Mouse (Mus musculus): ENCODE data around the gene Sh2d1b1. TPM values are rescaled to one million over a fixed set of nuclear protein-coding genes. Genes with fewer than 3 reads are reported as not detected.
A peak's percentile ranks its signal among the peaks of the same experiment; 100 is the strongest.

Gene Sh2d1b1
- polyA plus RNA-seq, 1 experiment from 2014 or later = not detected

DNA sequence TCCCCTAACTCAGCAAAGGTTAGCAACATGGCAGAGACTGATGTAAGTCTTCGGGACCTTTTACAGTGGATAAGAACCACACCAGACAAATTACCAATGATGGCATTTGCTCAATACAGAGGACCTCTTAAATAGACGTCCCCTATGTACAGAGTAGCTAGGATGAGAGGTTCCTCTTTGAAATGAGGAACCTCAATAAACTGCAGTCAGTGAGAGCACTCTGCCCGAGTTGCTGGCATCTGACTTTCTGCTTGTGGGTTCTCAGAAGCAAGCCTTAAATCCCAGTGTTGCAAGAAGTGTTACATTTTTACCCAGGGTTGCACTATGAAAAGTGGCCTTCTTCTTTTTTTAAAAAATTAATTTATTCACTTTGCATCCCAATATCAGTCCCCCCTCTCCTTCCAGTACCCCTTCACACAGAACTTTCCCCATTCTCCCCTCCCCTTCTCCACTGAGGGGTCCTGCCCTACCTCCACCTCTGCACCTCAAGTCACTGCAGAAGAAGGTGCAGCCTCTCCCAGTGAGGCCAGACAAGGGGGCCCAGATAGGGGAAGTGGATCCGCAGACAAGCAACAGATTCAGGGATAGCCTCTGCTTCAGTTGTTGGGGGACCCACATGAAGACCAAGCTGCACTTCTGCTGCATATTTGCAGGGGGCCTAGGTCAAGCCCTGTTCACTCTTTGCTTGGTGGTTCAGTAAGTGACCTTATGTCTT is 5.5 kb downstream of the Sh2d1b1 start:
- ATAC-seq (ENCODE audit: low FRiP score, low TSS enrichment) = no peak
- no peak overlapping the region for H3K4me2 ChIP-seq (ENCODE audit: low read length)
- no peak overlapping the region for H3K27ac ChIP-seq (replicated peaks; ENCODE audit: low read depth, low read length)
- DNase-seq = no peak
- no peaks in the 10 kb centered on the region for H3K36me3 ChIP-seq (ENCODE audit: control insufficient read depth, insufficient read depth, low read length)
- H3K9me3 ChIP-seq (ENCODE audit: control insufficient read depth, low read length) = no peaks in the 10 kb centered on the region
- no peaks in the 10 kb centered on the region for H3K27me3 ChIP-seq (ENCODE audit: control insufficient read depth, insufficient read depth, low read length)
- H3K9ac ChIP-seq (replicated peaks; ENCODE audit: low read length) = no peak overlapping the region
- no peaks in the 10 kb centered on the region for H3K4me1 ChIP-seq (ENCODE audit: control insufficient read depth, insufficient read depth, low read length)
- 84% methylated on average over 4 of the region's 4 CpGs for WGBS
- H3K4me3 ChIP-seq (replicated peaks; ENCODE audit: low read depth, low read length) = no peak overlapping the region

DNA sequence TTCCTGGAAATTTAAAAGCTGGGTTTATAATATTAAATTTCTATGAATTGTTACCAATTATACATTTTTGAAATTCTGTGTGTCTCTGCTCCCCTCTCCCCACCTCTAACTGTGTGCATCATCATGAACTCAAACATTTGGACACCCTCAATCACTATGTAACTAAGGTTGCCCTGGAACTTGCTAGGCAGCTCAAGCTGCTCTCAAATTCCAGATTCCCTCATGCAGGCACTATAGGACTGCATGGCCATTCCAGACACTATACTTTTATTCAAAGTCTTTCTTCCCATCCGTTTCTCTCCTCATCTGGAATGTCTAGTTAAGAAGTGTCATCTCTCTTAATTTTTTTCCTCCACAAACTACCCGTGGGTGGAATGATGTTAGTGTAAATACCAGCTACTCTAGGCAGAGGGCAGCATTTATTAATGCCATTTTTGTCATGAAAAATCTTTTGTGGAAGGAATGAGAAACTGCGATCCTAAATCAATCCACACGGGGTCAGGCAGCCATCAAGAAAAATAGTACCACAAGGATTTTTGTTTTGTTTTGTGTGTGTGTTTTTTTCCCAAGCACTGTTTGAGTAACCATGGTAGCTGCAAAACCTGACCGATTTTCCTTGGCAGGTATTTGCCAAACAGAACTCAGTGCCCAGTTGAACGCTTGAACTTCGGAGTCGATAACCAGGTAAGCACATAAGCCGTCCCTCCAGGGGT is 15.3 kb downstream of the Sh2d1b1 start:
- Histone ChIP-seq H3K27me3 (ENCODE audit: control insufficient read depth, insufficient read depth, low read length) (no peaks in the 10 kb centered on the region), H3K4me3 (replicated peaks; ENCODE audit: low read depth, low read length) (no peak overlapping the region), H3K4me2 (ENCODE audit: low read length) (peak overlapping the region; percentile 38), H3K9me3 (ENCODE audit: control insufficient read depth, low read length) (0 out of 2 replicates have a peak, but pooled peaks cover 3% of the 10 kb centered on the region), H3K27ac (replicated peaks; ENCODE audit: low read depth, low read length) (no peak overlapping the region), H3K9ac (replicated peaks; ENCODE audit: low read length) (no peak overlapping the region), H3K36me3 (ENCODE audit: control insufficient read depth, insufficient read depth, low read length) (no peaks in the 10 kb centered on the region), H3K4me1 (ENCODE audit: control insufficient read depth, insufficient read depth, low read length) (no peaks in the 10 kb centered on the region)
- ATAC-seq (ENCODE audit: low FRiP score, low TSS enrichment) (peak; percentile 50; the same call in 1 of the 2 replicates), DNase-seq (peak; percentile 92)
- WGBS = 31% methylated on average over 9 of the region's 9 CpGs

DNA sequence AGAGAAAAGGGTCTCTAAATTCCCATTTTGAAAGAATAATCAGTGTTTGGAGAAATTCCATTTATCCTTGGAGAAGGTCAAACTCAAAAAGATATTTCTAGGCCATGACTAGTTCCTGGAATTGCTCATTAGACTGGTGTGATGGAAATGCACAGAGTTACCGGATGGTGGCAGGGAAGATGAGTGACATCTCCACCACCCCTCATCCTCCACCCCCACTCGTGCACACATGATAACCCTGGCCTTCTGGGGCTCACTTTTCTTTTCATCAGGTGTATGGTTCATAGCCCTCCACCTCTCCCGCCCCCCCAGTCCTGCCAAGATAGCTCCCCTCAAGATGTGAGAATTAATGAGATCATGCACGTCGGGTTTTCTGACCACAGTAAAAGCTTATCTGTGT is 16.1 kb downstream of the Sh2d1b1 start:
- ATAC-seq (ENCODE audit: low FRiP score, low TSS enrichment) = peak; percentile 48; the same call in 1 of the 2 replicates
- no peak for DNase-seq
- H3K36me3 ChIP-seq (ENCODE audit: control insufficient read depth, insufficient read depth, low read length) = no peaks in the 10 kb centered on the region
- H3K4me2 ChIP-seq (ENCODE audit: low read length) = no peak overlapping the region
- no peak overlapping the region for H3K4me3 ChIP-seq (replicated peaks; ENCODE audit: low read depth, low read length)
- no peak overlapping the region for H3K27ac ChIP-seq (replicated peaks; ENCODE audit: low read depth, low read length)
- H3K27me3 ChIP-seq (ENCODE audit: control insufficient read depth, insufficient read depth, low read length) = no peaks in the 10 kb centered on the region
- 50% methylated on average over 5 of the region's 5 CpGs for WGBS
- 0 out of 2 replicates have a peak, but pooled peaks cover 3% of the 10 kb centered on the region for H3K9me3 ChIP-seq (ENCODE audit: control insufficient read depth, low read length)
- H3K9ac ChIP-seq (replicated peaks; ENCODE audit: low read length) = no peak overlapping the region
- H3K4me1 ChIP-seq (ENCODE audit: control insufficient read depth, insufficient read depth, low read length) = no peaks in the 10 kb centered on the region

DNA sequence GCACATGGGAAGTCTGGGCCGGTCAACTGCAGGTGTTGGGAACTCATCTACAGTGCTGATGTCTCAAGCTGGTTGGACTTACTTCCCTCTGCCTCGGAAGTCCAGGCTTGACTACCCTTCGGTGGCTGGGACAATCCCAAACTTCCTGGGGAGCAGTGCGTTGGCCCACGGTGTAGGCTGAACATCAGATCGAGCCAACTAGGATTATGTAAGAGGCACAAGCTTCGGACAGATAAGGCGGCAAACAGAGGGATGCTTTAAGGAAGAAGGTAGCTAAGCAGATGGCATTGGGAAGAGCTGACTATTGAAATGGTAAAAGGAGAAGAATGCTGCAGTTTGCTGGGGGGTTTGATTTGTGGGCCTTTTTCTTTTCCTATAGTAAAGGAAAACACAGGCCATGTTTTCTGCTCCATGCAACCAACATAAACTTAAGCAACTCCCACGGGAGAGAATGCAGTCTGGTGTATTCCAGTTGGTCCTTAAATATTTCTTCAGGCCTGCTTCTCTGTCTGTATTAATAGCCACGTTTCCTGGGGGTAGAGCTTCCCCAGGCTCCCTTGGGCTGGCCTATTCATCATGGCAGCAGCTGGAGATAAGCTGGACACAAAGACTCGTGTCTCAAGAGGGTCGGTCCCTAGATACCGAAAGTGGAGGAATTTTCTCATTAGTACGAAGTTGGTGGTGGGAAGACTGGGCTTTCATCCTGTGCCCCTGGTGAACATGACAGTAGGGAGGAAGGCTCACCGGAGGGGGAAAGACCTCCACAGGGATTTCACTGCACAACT is 17.9 kb downstream of the Sh2d1b1 start:
- Histone ChIP-seq H3K27me3 (ENCODE audit: control insufficient read depth, insufficient read depth, low read length) (no peaks in the 10 kb centered on the region), H3K36me3 (ENCODE audit: control insufficient read depth, insufficient read depth, low read length) (no peaks in the 10 kb centered on the region), H3K27ac (replicated peaks; ENCODE audit: low read depth, low read length) (no peak overlapping the region), H3K4me1 (ENCODE audit: control insufficient read depth, insufficient read depth, low read length) (no peaks in the 10 kb centered on the region), H3K4me2 (ENCODE audit: low read length) (no peak overlapping the region), H3K9ac (replicated peaks; ENCODE audit: low read length) (no peak overlapping the region), H3K9me3 (ENCODE audit: control insufficient read depth, low read length) (0 out of 2 replicates have a peak, but pooled peaks cover under 1% of the 10 kb centered on the region), H3K4me3 (replicated peaks; ENCODE audit: low read depth, low read length) (no peak overlapping the region)
- no peak for ATAC-seq (ENCODE audit: low FRiP score, low TSS enrichment)
- WGBS = 52% methylated on average over 15 of the region's 15 CpGs
- peak; percentile 28 for DNase-seq

DNA sequence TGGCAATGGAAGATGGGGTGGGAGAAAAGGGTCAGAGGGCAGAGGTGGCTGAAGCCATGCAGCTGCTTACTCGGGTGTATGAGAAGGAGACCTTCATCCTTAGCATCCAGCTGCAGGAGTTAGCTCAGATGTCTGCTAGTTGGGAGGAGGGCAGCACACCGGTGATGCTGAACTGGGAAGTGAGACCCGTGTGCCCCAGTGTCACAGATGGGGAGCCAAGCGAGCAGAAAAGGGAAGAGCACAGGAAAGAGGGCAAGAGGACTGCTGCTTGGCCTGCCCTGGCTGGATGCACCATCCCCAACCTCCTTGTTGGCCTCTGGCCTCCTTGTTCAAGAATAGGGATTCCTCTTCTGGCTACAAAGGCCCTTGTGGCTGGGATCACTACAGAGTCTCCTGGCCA is 22.4 kb downstream of the Sh2d1b1 start:
- 72% methylated on average over 4 of the region's 4 CpGs for WGBS
- Histone ChIP-seq H3K9ac (replicated peaks; ENCODE audit: low read length) (no peak overlapping the region), H3K36me3 (ENCODE audit: control insufficient read depth, insufficient read depth, low read length) (no peaks in the 10 kb centered on the region), H3K4me3 (replicated peaks; ENCODE audit: low read depth, low read length) (no peak overlapping the region), H3K4me1 (ENCODE audit: control insufficient read depth, insufficient read depth, low read length) (no peaks in the 10 kb centered on the region), H3K27me3 (ENCODE audit: control insufficient read depth, insufficient read depth, low read length) (no peaks in the 10 kb centered on the region), H3K9me3 (ENCODE audit: control insufficient read depth, low read length) (no peaks in the 10 kb centered on the region), H3K4me2 (ENCODE audit: low read length) (no peak overlapping the region), H3K27ac (replicated peaks; ENCODE audit: low read depth, low read length) (no peak overlapping the region)
- DNase-seq (no peak), ATAC-seq (ENCODE audit: low FRiP score, low TSS enrichment) (no peak)

DNA sequence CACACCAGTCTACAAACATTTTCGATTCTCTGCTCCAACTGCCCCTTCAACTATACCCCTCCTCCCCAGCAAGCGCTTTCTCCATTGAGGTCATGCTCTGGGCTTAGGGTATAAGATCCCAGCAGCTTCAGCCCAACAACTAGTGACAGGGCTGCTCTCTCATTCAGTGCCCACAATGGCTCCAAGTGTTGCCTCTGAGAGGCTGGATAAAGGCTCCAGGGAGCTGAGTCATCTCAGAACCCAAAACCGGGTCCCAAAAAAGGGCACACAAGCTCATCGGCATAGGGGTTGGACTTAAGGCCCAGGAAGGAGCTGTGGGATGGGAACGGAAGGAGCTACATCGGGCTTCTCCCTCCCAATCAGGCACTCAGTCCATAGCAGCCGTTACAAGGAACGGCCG is 24.6 kb downstream of the Sh2d1b1 start:
- no peaks in the 10 kb centered on the region for H3K36me3 ChIP-seq (ENCODE audit: control insufficient read depth, insufficient read depth, low read length)
- H3K4me2 ChIP-seq (ENCODE audit: low read length) = no peak overlapping the region
- no peak overlapping the region for H3K27ac ChIP-seq (replicated peaks; ENCODE audit: low read depth, low read length)
- no peak overlapping the region for H3K9ac ChIP-seq (replicated peaks; ENCODE audit: low read length)
- DNase-seq = no peak
- no peaks in the 10 kb centered on the region for H3K27me3 ChIP-seq (ENCODE audit: control insufficient read depth, insufficient read depth, low read length)
- ATAC-seq (ENCODE audit: low FRiP score, low TSS enrichment) = no peak
- H3K9me3 ChIP-seq (ENCODE audit: control insufficient read depth, low read length) = no peaks in the 10 kb centered on the region
- no peaks in the 10 kb centered on the region for H3K4me1 ChIP-seq (ENCODE audit: control insufficient read depth, insufficient read depth, low read length)
- H3K4me3 ChIP-seq (replicated peaks; ENCODE audit: low read depth, low read length) = no peak overlapping the region
- 95% methylated on average over 9 of the region's 9 CpGs for WGBS

DNA sequence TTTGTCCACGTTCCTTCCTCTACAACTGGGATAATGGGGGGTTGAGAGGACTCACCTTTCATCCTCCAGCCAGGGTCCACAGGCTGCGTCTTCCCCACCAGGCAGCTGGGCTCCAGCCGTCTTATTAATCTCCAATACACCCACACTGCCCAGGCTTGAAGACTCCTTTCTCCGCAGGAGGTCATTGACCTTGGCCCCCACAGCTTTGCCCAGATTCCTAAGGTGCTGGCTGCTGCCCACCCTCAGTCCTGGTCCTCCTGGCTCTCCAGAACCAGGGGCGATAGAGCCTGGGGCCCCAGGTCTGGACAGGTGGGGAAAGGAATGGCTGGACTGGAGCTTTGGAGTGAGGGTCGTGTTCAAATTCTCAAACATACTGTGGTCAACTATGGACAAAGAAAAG is 25.3 kb downstream of the Sh2d1b1 start:
- no peak for ATAC-seq (ENCODE audit: low FRiP score, low TSS enrichment)
- DNase-seq = no peak
- H3K4me1 ChIP-seq (ENCODE audit: control insufficient read depth, insufficient read depth, low read length) = no peaks in the 10 kb centered on the region
- 65% methylated on average over 6 of the region's 6 CpGs for WGBS
- H3K27ac ChIP-seq (replicated peaks; ENCODE audit: low read depth, low read length) = no peak overlapping the region
- H3K27me3 ChIP-seq (ENCODE audit: control insufficient read depth, insufficient read depth, low read length) = no peaks in the 10 kb centered on the region
- no peaks in the 10 kb centered on the region for H3K9me3 ChIP-seq (ENCODE audit: control insufficient read depth, low read length)
- H3K4me2 ChIP-seq (ENCODE audit: low read length) = no peak overlapping the region
- no peak overlapping the region for H3K9ac ChIP-seq (replicated peaks; ENCODE audit: low read length)
- no peak overlapping the region for H3K4me3 ChIP-seq (replicated peaks; ENCODE audit: low read depth, low read length)
- H3K36me3 ChIP-seq (ENCODE audit: control insufficient read depth, insufficient read depth, low read length) = no peaks in the 10 kb centered on the region

DNA sequence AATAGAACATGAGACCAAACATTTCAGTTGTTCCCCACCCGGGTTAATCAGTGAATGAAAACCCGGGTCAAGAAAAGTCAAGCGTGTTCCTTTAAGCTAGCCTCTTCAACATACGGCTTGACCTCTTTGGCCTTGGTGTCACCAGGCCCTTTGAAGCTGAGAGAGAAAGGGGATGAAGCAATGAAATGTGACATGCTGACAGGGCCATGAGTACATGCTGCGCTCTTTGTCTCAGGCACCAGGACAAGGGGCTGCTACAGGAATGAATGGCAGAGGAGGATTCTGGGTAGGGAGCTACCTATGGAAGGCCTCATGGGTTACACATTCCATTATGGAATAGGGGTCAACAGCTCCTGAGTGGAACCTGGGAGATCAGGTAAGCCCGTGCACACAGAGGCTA is 26.0 kb downstream of the Sh2d1b1 start:
- DNase-seq (no peak), ATAC-seq (ENCODE audit: low FRiP score, low TSS enrichment) (no peak)
- Histone ChIP-seq H3K4me2 (ENCODE audit: low read length) (no peak overlapping the region), H3K4me1 (ENCODE audit: control insufficient read depth, insufficient read depth, low read length) (no peaks in the 10 kb centered on the region), H3K4me3 (replicated peaks; ENCODE audit: low read depth, low read length) (no peak overlapping the region), H3K27me3 (ENCODE audit: control insufficient read depth, insufficient read depth, low read length) (no peaks in the 10 kb centered on the region), H3K9ac (replicated peaks; ENCODE audit: low read length) (no peak overlapping the region), H3K9me3 (ENCODE audit: control insufficient read depth, low read length) (no peaks in the 10 kb centered on the region), H3K27ac (replicated peaks; ENCODE audit: low read depth, low read length) (no peak overlapping the region), H3K36me3 (ENCODE audit: control insufficient read depth, insufficient read depth, low read length) (no peaks in the 10 kb centered on the region)
- WGBS = 40% methylated on average over 6 of the region's 6 CpGs
